ENCODE assay signal across 36 mouse cellular contexts in the genomic region with DNA sequence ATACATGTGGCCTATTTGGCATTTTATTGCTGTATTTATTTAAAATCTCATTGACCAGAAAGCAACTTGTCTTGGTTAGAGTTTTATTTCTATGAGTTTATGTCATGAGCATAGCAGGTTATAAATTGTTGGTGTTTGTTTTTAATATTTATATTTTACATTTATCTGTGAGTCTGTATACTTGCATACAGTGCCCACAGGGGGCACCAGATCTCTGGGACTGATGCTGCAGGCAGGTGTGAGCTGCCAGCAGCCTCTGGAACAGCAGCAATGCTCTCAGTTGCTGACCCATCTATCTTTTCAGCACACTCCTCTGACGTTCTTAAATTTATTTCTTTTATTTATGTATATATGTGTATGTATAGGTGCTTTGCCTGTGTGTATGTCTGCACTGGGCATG. TPM values are rescaled to one million over a fixed set of nuclear protein-coding genes. Genes with fewer than 3 reads are reported as not detected.
DNase-seq lines count a peak whose midpoint lies in the region; ATAC-seq and TF ChIP-seq lines count a peak whose summit lies in the region.
"Had no signal": no experiment of that assay in that cellular context is flagged by ENCODE, and none has a peak within 500 bp of the region (broad histone marks: within the 10 kb centered on the region; RNA-seq: fewer than 3 reads in every experiment).

No protein-coding gene starts in this region.

- no peaks in the 10 kb centered on the region for H3K27me3 ChIP-seq in midbrain, postnatal 0 days (ENCODE audit: insufficient read depth, low read length)
- no peaks in the 10 kb centered on the region for H3K27me3 ChIP-seq in midbrain, embryonic 15.5 days (replicated peaks)
- H3K27me3 ChIP-seq: embryonic facial prominence, embryonic 15.5 days; intestine, embryonic 15.5 days; limb, embryonic 12.5 days; midbrain, embryonic 13.5 days; neural tube, embryonic 13.5 days; Patski had no signal

- no peak overlapping the region for H3K9ac ChIP-seq in midbrain, postnatal 0 days (replicated peaks; ENCODE audit: low read length, poor library complexity, severe bottlenecking)
- H3K9ac ChIP-seq in midbrain, embryonic 15.5 days: no peak overlapping the region
- H3K9ac ChIP-seq: embryonic facial prominence, embryonic 15.5 days; hindbrain, embryonic 14.5 days; intestine, embryonic 15.5 days; limb, embryonic 12.5 days; liver, postnatal 0 days; midbrain, embryonic 13.5 days; neural tube, embryonic 13.5 days had no signal

- no peak overlapping the region for H3K4me2 ChIP-seq in midbrain, postnatal 0 days (ENCODE audit: low read depth, low read length, poor library complexity, severe bottlenecking)
- H3K4me2 ChIP-seq in midbrain, embryonic 15.5 days: no peak overlapping the region
- H3K4me2 ChIP-seq: embryonic facial prominence, embryonic 15.5 days; hindbrain, embryonic 14.5 days; intestine, embryonic 15.5 days; limb, embryonic 12.5 days; liver, embryonic 11.5 days; midbrain, embryonic 13.5 days; neural tube, embryonic 13.5 days had no signal

- no peaks in the 10 kb centered on the region for H3K4me1 ChIP-seq in midbrain, postnatal 0 days (ENCODE audit: insufficient read depth, low read length)
- no peaks in the 10 kb centered on the region for H3K4me1 ChIP-seq in midbrain, embryonic 15.5 days
- H3K4me1 ChIP-seq: embryonic facial prominence, embryonic 15.5 days; intestine, embryonic 15.5 days; limb, embryonic 12.5 days; midbrain, embryonic 13.5 days; neural tube, embryonic 13.5 days had no signal

- no peak overlapping the region for H3K27ac ChIP-seq in midbrain, postnatal 0 days (ENCODE audit: low read depth, low read length)
- H3K27ac ChIP-seq in midbrain, embryonic 15.5 days: no peak overlapping the region
- H3K27ac ChIP-seq: embryonic facial prominence, embryonic 15.5 days; hindbrain, embryonic 14.5 days; intestine, embryonic 15.5 days; limb, embryonic 12.5 days; midbrain, embryonic 13.5 days; neural tube, embryonic 13.5 days had no signal

- H3K9me3 ChIP-seq in midbrain, postnatal 0 days (ENCODE audit: low read length): no peaks in the 10 kb centered on the region
- H3K9me3 ChIP-seq in midbrain, embryonic 15.5 days: no peaks in the 10 kb centered on the region
- H3K9me3 ChIP-seq: embryonic facial prominence, embryonic 15.5 days; intestine, embryonic 15.5 days; limb, embryonic 12.5 days; midbrain, embryonic 13.5 days; neural tube, embryonic 13.5 days had no signal

- no peaks in the 10 kb centered on the region for H3K36me3 ChIP-seq in midbrain, postnatal 0 days (ENCODE audit: insufficient read depth, low read length)
- H3K36me3 ChIP-seq in midbrain, embryonic 15.5 days (replicated peaks): no peaks in the 10 kb centered on the region
- H3K36me3 ChIP-seq: embryonic facial prominence, embryonic 15.5 days; intestine, embryonic 15.5 days; limb, embryonic 12.5 days; midbrain, embryonic 13.5 days; neural tube, embryonic 13.5 days had no signal

- 0 out of 2 replicates have a peak, but pooled peaks have one; percentile 23 for ATAC-seq in midbrain, postnatal 0 days (ENCODE audit: low FRiP score)
- no peak for ATAC-seq in midbrain, embryonic 15.5 days (replicated peaks)
- 0 out of 2 replicates have a peak, but pooled peaks have one; percentile 57 for ATAC-seq in megakaryocyte progenitor cell, adult 5-6 weeks (replicated peaks; ENCODE audit: poor library complexity)
- ATAC-seq: CD4-positive, CD25-positive, alpha-beta regulatory T cell, adult 4 months; forebrain, embryonic 14.5 days; intestine, embryonic 15.5 days; liver, postnatal 0 days; lung, postnatal 0 days; midbrain, embryonic 13.5 days; Patski had no signal

- DNase-seq in adrenal gland, postnatal 14 days: peak; percentile 6
- DNase-seq in adrenal gland, postnatal 25 days: no peak
- DNase-seq in kidney, adult 9 months: peak; percentile 10
- DNase-seq in kidney, adult 18-20 months: no peak
- peak; percentile 2 for DNase-seq in midbrain, postnatal 0 days (ENCODE audit: low spot score)
- DNase-seq in right cerebral cortex, postnatal 36 days (ENCODE audit: low spot score in 2 of 2): no peak
- DNase-seq: adrenal gland, adult 2 months; cerebellum, adult 9-10 months; gastrocnemius, postnatal 10 days; heart, postnatal 4 days; liver, postnatal 0 days; right cerebral cortex, postnatal 14 days; spleen, adult 18-20 months; thymus, postnatal 14 days had no signal

- no peak overlapping the region for H3K4me3 ChIP-seq in midbrain, postnatal 0 days (ENCODE audit: low read depth, low read length)
- no peak overlapping the region for H3K4me3 ChIP-seq in midbrain, embryonic 15.5 days
- H3K4me3 ChIP-seq: embryonic facial prominence, embryonic 15.5 days; intestine, embryonic 15.5 days; limb, embryonic 12.5 days; midbrain, embryonic 13.5 days; myocyte; neural tube, embryonic 13.5 days had no signal

- peak; percentile 53 for TF ChIP-seq CTCF in midbrain, postnatal 0 days (IDR thresholded peaks at IDR 0.05)

- 57% methylated on average over 1 of the region's 1 CpGs for WGBS in midbrain, postnatal 0 days
- 61% methylated on average over 1 of the region's 1 CpGs for WGBS in midbrain, embryonic 15.5 days

RNA-seq across cellular contexts. Expression of gene Olfr688, which starts 39.7 kb away (rescaled TPM):
- not detected in 2 replicates for total RNA-seq in adrenal gland, postnatal 14 days (2021)
- not detected in 2 replicates for total RNA-seq in adrenal gland, postnatal 25 days (2021)
- not detected in 2 replicates for total RNA-seq in midbrain, postnatal 0 days (2014; rRNA removed)
- polyA plus RNA-seq in midbrain, postnatal 0 days (2015; fragmentation: Nextera tagmentation; extraction: Ambion mirVana): not detected in 2 replicates
- polyA plus RNA-seq in midbrain, embryonic 15.5 days (2015; fragmentation: Nextera tagmentation; extraction: Ambion mirVana): not detected in 2 replicates
- not detected in 2 replicates for total RNA-seq in megakaryocyte progenitor cell, adult 5-6 weeks (2015)
- total RNA-seq in megakaryocyte progenitor cell, adult 5-6 weeks (2017): not detected in 2 replicates
- total RNA-seq: adrenal gland, adult 2 months; ES-E14; gastrocnemius, postnatal 10 days; granulocyte monocyte progenitor cell, adult 5-6 weeks; heart, postnatal 4 days; layer of hippocampus, postnatal 25 days; left cerebral cortex, postnatal 10 days had no signal
- polyA plus RNA-seq: adrenal gland, adult 2 months; CD4-positive, CD25-positive, alpha-beta regulatory T cell, adult 4 months; forebrain, embryonic 14.5 days; frontal cortex, adult 2 months; heart, embryonic 14.5 days; hindbrain, embryonic 14.5 days; intestine, embryonic 15.5 days; kidney, embryonic 16.5 days; limb, embryonic 12.5 days; liver, embryonic 11.5 days; liver, postnatal 0 days; lung, postnatal 0 days; midbrain, embryonic 13.5 days; myocyte; neural tube, embryonic 13.5 days; Patski; testis, adult 2 months had no signal

RNA-seq across cellular contexts. Expression of gene Olfr686, which starts 40.9 kb away (rescaled TPM):
- not detected in 2 replicates for total RNA-seq in adrenal gland, postnatal 14 days (2021)
- not detected in 2 replicates for total RNA-seq in adrenal gland, postnatal 25 days (2021)
- total RNA-seq in midbrain, postnatal 0 days (2014; rRNA removed): not detected in 2 replicates
- not detected in 2 replicates for polyA plus RNA-seq in midbrain, postnatal 0 days (2015; fragmentation: Nextera tagmentation; extraction: Ambion mirVana)
- polyA plus RNA-seq in midbrain, embryonic 15.5 days (2015; fragmentation: Nextera tagmentation; extraction: Ambion mirVana): not detected in 2 replicates
- not detected in 2 replicates for total RNA-seq in megakaryocyte progenitor cell, adult 5-6 weeks (2015)
- total RNA-seq in megakaryocyte progenitor cell, adult 5-6 weeks (2017): not detected in 2 replicates
- total RNA-seq: adrenal gland, adult 2 months; ES-E14; gastrocnemius, postnatal 10 days; granulocyte monocyte progenitor cell, adult 5-6 weeks; heart, postnatal 4 days; layer of hippocampus, postnatal 25 days; left cerebral cortex, postnatal 10 days had no signal
- polyA plus RNA-seq: adrenal gland, adult 2 months; CD4-positive, CD25-positive, alpha-beta regulatory T cell, adult 4 months; forebrain, embryonic 14.5 days; heart, embryonic 14.5 days; hindbrain, embryonic 14.5 days; intestine, embryonic 15.5 days; kidney, embryonic 16.5 days; limb, embryonic 12.5 days; liver, embryonic 11.5 days; liver, postnatal 0 days; lung, postnatal 0 days; midbrain, embryonic 13.5 days; myocyte; neural tube, embryonic 13.5 days; Patski; testis, adult 2 months had no signal

Comparison
In these comparisons a context has a peak if more than half of its experiments do, and no peak if none do; other contexts are left out.
1. DNase-seq: peak in adrenal gland, postnatal 14 days (single experiment), kidney, adult 9 months (single experiment) and midbrain, postnatal 0 days (single experiment); none in adrenal gland, postnatal 25 days (single experiment), kidney, adult 18-20 months (single experiment) and right cerebral cortex, postnatal 36 days (0 of 2).